Mouse (Mus musculus): Measurements from ENCODE around the gene Tor1aip1. TPM values are rescaled to one million over a fixed set of nuclear protein-coding genes. Genes with fewer than 3 reads are reported as not detected.

Gene Tor1aip1
- polyA plus RNA-seq, 1 experiment from 2014 or later, result 54.7 TPM

DNA sequence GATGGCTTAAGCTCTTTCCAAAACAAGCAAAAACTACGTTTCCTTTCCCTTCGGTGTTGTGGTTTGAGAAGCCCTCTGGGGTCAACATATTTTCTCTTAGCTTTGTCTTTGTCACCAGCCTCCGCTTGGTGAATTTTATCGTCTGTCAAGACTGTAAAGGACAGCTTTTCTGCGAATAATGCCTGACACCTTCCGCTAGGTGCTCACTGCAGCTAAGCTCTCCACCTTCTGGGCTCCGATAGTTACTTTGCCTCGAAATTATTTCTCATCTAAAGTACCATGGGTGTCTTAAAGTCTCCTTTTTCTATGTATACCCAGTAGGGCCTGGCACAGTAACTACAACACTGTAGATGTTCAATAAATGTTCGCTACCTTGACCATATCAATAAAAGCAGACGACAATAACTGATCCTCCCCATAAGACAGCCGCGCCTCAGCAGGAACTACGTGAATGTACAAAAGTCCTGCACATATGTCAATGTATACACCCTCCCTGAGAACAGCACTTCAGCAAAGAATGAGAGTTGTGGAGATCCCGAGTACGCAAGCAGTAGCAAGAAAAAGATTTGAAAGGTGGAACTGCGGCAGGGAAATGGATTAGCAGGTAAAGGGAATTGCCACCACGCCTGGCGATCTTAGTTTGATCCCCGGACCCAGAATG lies 62.4 kb downstream of the Tor1aip1 start:
- Histone ChIP-seq H3K4me3 (replicated peaks; ENCODE audit: low read depth, low read length) (peak overlapping the region; percentile 99), H3K4me2 (ENCODE audit: low read length) (peak overlapping the region; percentile 64), H3K4me1 (replicated peaks; ENCODE audit: insufficient read depth, low read length) (peaks cover 3% of the 10 kb centered on the region; the same call in 1 of the 2 replicates), H3K9me3 (replicated peaks; ENCODE audit: low read length) (no peaks in the 10 kb centered on the region), H3K9ac (ENCODE audit: low read depth, low read length) (peak overlapping the region; percentile 53), H3K27ac (peak overlapping the region; percentile 92), H3K27me3 (ENCODE audit: insufficient read depth, low read length) (no peaks in the 10 kb centered on the region), H3K36me3 (ENCODE audit: insufficient read depth, low read length) (no peaks in the 10 kb centered on the region)
- WGBS, result 4% methylated on average over 19 of the region's 19 CpGs
- ATAC-seq (replicated peaks; ENCODE audit: low FRiP score, low read depth) (no peak), DNase-seq (ENCODE audit: low spot score) (peak; percentile 14)
- TF ChIP-seq CTCF (IDR thresholded peaks at IDR 0.05; ENCODE audit: low read depth), result no peak

DNA sequence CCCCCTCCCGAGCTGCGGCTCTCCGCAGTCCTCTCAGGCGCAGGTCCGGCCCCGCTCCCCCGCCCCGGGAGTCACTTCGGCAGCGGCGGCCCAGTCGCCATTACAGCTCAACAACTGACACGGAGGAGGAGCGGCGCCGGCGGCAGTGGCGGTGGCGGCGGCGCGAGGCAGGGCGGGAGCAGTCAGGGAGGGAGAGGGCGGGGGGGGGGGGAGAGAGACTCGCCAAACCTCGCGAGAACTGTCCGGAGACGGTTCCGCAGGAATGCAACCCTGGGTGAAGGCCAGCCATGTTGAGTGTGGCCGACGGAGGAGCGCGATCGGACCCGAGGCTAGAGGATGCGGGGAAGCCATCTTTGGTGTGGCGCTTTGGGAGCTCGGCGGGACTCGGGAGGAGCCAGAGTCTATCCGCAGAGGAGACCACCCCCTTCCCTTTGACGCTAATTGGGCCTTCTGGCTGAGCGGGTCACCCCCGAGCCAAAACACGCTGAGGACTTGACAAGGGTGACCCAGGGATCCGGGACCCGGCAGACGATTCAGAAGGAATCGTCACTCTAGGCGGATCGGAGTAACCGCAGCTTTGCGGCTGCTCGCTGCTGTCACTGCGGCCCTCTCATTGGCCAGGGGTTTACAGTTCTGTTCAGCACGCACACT lies 63.1 kb downstream of the Tor1aip1 start, which contains the start of gene Cep350:
Gene Cep350 (minus strand): TSS at position 188 of the 651 bp plus-strand sequence.
- TF ChIP-seq CTCF (IDR thresholded peaks at IDR 0.05; ENCODE audit: low read depth), result no peak
- no peaks in the 10 kb centered on the region for H3K36me3 ChIP-seq (ENCODE audit: insufficient read depth, low read length)
- under 1% methylated on average over 43 of the region's 57 CpGs for WGBS

DNA sequence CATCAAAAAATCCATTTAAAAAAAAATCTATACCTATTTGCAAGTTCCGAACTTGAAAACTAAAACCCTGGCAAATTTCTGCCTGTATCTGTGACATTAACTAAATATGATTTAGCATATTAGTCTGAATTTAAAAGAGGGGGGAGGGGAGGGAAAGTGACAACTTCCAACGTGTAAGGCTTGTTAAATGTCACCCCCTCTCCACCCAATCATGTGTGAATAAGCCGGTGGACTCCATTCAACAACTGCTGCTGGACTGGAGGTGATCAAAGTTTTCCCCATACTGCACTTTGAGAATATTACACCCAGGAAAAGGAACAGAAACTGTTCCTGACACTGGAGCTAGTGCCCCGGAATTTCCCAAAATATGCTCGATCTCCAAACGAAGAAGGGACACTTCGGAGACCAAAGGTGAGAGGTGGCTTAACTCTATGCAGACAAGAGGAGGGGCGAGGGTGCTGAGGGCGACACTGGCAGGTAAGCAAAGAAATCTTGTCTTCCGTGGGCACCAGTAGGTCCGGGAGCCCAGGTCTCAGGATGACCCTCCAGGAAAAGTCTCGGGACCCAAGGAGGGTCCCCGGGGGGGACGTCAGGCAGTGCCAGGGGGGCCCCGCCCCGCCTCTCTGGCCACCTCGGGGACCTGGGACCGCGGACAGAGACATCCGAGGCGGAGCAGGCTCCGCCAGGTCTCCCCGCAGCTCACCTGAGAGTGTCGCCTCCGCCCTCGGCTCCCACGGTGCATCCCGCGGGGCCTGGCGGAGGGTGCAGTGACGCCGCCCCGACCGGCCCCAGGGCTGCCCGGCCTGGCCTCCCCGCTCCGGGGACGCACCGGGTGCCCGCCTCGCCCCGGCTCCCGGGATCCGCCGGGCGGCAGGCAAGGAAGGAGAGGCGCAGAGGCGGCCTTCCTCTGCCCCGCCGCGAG lies 63.9 kb downstream of the Tor1aip1 start:
- Histone ChIP-seq H3K4me2 (ENCODE audit: low read length) (peak overlapping the region; percentile 77), H3K27me3 (ENCODE audit: insufficient read depth, low read length) (no peaks in the 10 kb centered on the region), H3K36me3 (ENCODE audit: insufficient read depth, low read length) (no peaks in the 10 kb centered on the region), H3K4me3 (replicated peaks; ENCODE audit: low read depth, low read length) (peak overlapping the region; percentile 99), H3K27ac (peak overlapping the region; percentile 92), H3K9ac (ENCODE audit: low read depth, low read length) (peak overlapping the region; percentile 98), H3K4me1 (replicated peaks; ENCODE audit: insufficient read depth, low read length) (peaks cover 3% of the 10 kb centered on the region; the same call in 1 of the 2 replicates), H3K9me3 (replicated peaks; ENCODE audit: low read length) (no peaks in the 10 kb centered on the region)
- ATAC-seq (replicated peaks; ENCODE audit: low FRiP score, low read depth), result peak; percentile 58; the same call in 1 of the 2 replicates
- DNase-seq (ENCODE audit: low spot score), result peak; percentile 25
- 1% methylated on average over 38 of the region's 51 CpGs for WGBS
- TF ChIP-seq CTCF (IDR thresholded peaks at IDR 0.05; ENCODE audit: low read depth), result no peak

More for the DNA sequence above, 63.1 kb downstream of the Tor1aip1 start, which contains the start of gene Cep350:
- H3K4me3 ChIP-seq (replicated peaks; ENCODE audit: low read depth, low read length), result peak within 1 kb of the TSS; percentile 99
- peak; percentile 99 for DNase-seq (ENCODE audit: low spot score)
- peak within 1 kb of the TSS; percentile 92 for H3K27ac ChIP-seq
- peak within 1 kb of the TSS; percentile 77 for H3K4me2 ChIP-seq (ENCODE audit: low read length)
- H3K27me3 ChIP-seq (ENCODE audit: insufficient read depth, low read length), result no peaks in the 10 kb centered on the region
- peak within 1 kb of the TSS; percentile 98 for H3K9ac ChIP-seq (ENCODE audit: low read depth, low read length)
- peaks cover 3% of the 10 kb centered on the region; the same call in 1 of the 2 replicates for H3K4me1 ChIP-seq (replicated peaks; ENCODE audit: insufficient read depth, low read length)
- no peaks in the 10 kb centered on the region for H3K9me3 ChIP-seq (replicated peaks; ENCODE audit: low read length)
- ATAC-seq (replicated peaks; ENCODE audit: low FRiP score, low read depth), result peak; percentile 99

Other genes starting within 250 kb of the Tor1aip1 start
- gene Qsox1, start 223.6 kb downstream of the Tor1aip1 start, polyA plus RNA-seq (2015; fragmentation: Nextera tagmentation; extraction: Ambion mirVana), result 28.5 and 30.0 TPM in 2 replicates
- gene Cep350, start 63.2 kb downstream of the Tor1aip1 start, polyA plus RNA-seq (2015; fragmentation: Nextera tagmentation; extraction: Ambion mirVana), result 7.0 and 7.9 TPM in 2 replicates
- gene Tor1aip2, start 1.1 kb downstream of the Tor1aip1 start, polyA plus RNA-seq (2015; fragmentation: Nextera tagmentation; extraction: Ambion mirVana), result 89.4 and 92.5 TPM in 2 replicates
- 0.63 and 0.94 TPM in 2 replicates for gene Fam163a, start 168.5 kb upstream of the Tor1aip1 start, polyA plus RNA-seq (2015; fragmentation: Nextera tagmentation; extraction: Ambion mirVana)

Measured in kidney, postnatal 0 days (tissue).